24 mouse cellular contexts compared by ENCODE assay signal in the genomic region with DNA sequence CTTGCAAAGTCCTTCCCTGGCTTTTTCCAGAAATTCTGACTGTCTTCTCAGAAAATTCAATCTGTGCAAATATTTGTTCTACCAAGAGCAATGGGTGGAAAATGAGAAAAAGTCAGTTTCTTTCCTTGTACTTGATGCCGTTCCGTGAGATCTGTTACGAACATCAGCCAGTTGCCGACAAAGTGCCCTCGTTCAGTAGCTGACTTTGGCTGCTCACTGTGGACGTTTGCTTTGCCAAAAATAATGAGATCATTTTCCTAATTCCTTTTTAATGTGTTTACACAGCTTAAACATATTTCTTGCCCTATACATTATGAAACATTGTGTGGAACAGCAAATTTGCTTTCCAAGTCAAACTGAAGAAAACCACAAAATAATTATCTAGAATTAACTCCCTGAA. TPM values are rescaled to one million over a fixed set of nuclear protein-coding genes. Genes with fewer than 3 reads are reported as not detected.
DNase-seq lines count a peak whose midpoint lies in the region; ATAC-seq and TF ChIP-seq lines count a peak whose summit lies in the region.
"Had no signal": no experiment of that assay in that cellular context is flagged by ENCODE, and none has a peak within 500 bp of the region (broad histone marks: within the 10 kb centered on the region; RNA-seq: fewer than 3 reads in every experiment).

No protein-coding gene starts in this region.

- no peak for TF ChIP-seq CTCF in gastrocnemius, adult 2 months (IDR thresholded peaks at IDR 0.05)
- TF ChIP-seq CTCF in lung, adult 2 months (IDR thresholded peaks at IDR 0.05; ENCODE audit: insufficient read depth, low read length) = no peak

- H3K27me3 ChIP-seq in lung, embryonic 15.5 days = no peaks in the 10 kb centered on the region; the same call in 1 of the 2 replicates
- H3K27me3 ChIP-seq in midbrain, embryonic 11.5 days (ENCODE audit: control insufficient read depth, insufficient read depth, low read length) = no peaks in the 10 kb centered on the region
- no peaks in the 10 kb centered on the region for H3K27me3 ChIP-seq in midbrain, embryonic 16.5 days (ENCODE audit: control insufficient read depth, insufficient read depth, low read depth, low read length)
- H3K27me3 ChIP-seq: embryonic facial prominence, embryonic 12.5 days; heart, embryonic 15.5 days had no signal

- WGBS in lung, embryonic 15.5 days = 19% methylated on average over 6 of the region's 6 CpGs
- 38% methylated on average over 6 of the region's 6 CpGs for WGBS in lung, adult 2 months
- WGBS in midbrain, embryonic 11.5 days = 82% methylated on average over 6 of the region's 6 CpGs
- WGBS in midbrain, embryonic 16.5 days = 77% methylated on average over 6 of the region's 6 CpGs

- peaks cover 15% of the 10 kb centered on the region for H3K4me1 ChIP-seq in lung, embryonic 15.5 days
- H3K4me1 ChIP-seq in lung, adult 2 months (ENCODE audit: control insufficient read depth, insufficient read depth, low read length) = peaks cover 2% of the 10 kb centered on the region; the same call in 1 of the 2 replicates
- H3K4me1 ChIP-seq in midbrain, embryonic 11.5 days (ENCODE audit: control insufficient read depth, insufficient read depth, low read length) = no peaks in the 10 kb centered on the region
- no peaks in the 10 kb centered on the region for H3K4me1 ChIP-seq in midbrain, embryonic 16.5 days (ENCODE audit: control insufficient read depth, insufficient read depth, low read length)

- peak overlapping the region; percentile 40; the same call in 1 of the 2 replicates for H3K27ac ChIP-seq in gastrocnemius, adult 2 months
- H3K27ac ChIP-seq in lung, embryonic 15.5 days = peak overlapping the region; percentile 47
- no peak overlapping the region for H3K27ac ChIP-seq in midbrain, embryonic 11.5 days (ENCODE audit: low read depth, low read length)
- no peak overlapping the region for H3K27ac ChIP-seq in midbrain, embryonic 16.5 days (ENCODE audit: low read length)
- H3K27ac ChIP-seq: embryonic facial prominence, embryonic 12.5 days; forebrain, embryonic 10.5 days; heart, adult 2 months; hindbrain, embryonic 14.5 days had no signal

- H3K4me3 ChIP-seq in gastrocnemius, adult 2 months = no peak overlapping the region
- no peak overlapping the region for H3K4me3 ChIP-seq in lung, embryonic 15.5 days
- H3K4me3 ChIP-seq in lung, adult 2 months (replicated peaks; ENCODE audit: extremely low read depth, low read depth, low read length) = no peak overlapping the region
- no peak overlapping the region for H3K4me3 ChIP-seq in midbrain, embryonic 11.5 days (ENCODE audit: low read depth, low read length)
- H3K4me3 ChIP-seq in midbrain, embryonic 16.5 days (ENCODE audit: low read depth, low read length) = no peak overlapping the region
- H3K4me3 ChIP-seq: embryonic facial prominence, embryonic 12.5 days; forebrain, embryonic 10.5 days; heart, adult 2 months; heart, embryonic 15.5 days had no signal

- peak; percentile 67; the same call in 1 of the 2 replicates for ATAC-seq in lung, embryonic 15.5 days (ENCODE audit: borderline replicate concordance, extremely low read depth, low FRiP score, low TSS enrichment)
- no peak for ATAC-seq in midbrain, embryonic 11.5 days (ENCODE audit: low FRiP score)
- no peak for ATAC-seq in midbrain, embryonic 16.5 days
- ATAC-seq: forebrain, embryonic 14.5 days had no signal

- H3K9me3 ChIP-seq in lung, embryonic 15.5 days = no peaks in the 10 kb centered on the region
- no peaks in the 10 kb centered on the region for H3K9me3 ChIP-seq in midbrain, embryonic 11.5 days (ENCODE audit: control insufficient read depth, low read length)
- no peaks in the 10 kb centered on the region for H3K9me3 ChIP-seq in midbrain, embryonic 16.5 days (replicated peaks; ENCODE audit: control insufficient read depth, low read length, poor library complexity, severe bottlenecking)
- H3K9me3 ChIP-seq: embryonic facial prominence, embryonic 12.5 days; forebrain, embryonic 10.5 days; heart, embryonic 15.5 days had no signal

- H3K9ac ChIP-seq in lung, embryonic 15.5 days = no peak overlapping the region
- H3K9ac ChIP-seq in midbrain, embryonic 11.5 days (ENCODE audit: low read length) = no peak overlapping the region
- no peak overlapping the region for H3K9ac ChIP-seq in midbrain, embryonic 16.5 days (ENCODE audit: low read depth, low read length)
- H3K9ac ChIP-seq: embryonic facial prominence, embryonic 12.5 days; heart, embryonic 15.5 days; hindbrain, embryonic 14.5 days had no signal

- intact Hi-C loops in gastrocnemius, adult 2 months (cut with DNase I) = no loop called here

- H3K36me3 ChIP-seq in lung, embryonic 15.5 days = no peaks in the 10 kb centered on the region
- H3K36me3 ChIP-seq in midbrain, embryonic 11.5 days (ENCODE audit: control insufficient read depth, insufficient read depth, low read length) = no peaks in the 10 kb centered on the region
- no peaks in the 10 kb centered on the region for H3K36me3 ChIP-seq in midbrain, embryonic 16.5 days (ENCODE audit: control insufficient read depth, insufficient read depth, low read length)
- H3K36me3 ChIP-seq: embryonic facial prominence, embryonic 12.5 days; forebrain, embryonic 10.5 days; heart, embryonic 15.5 days had no signal

- no peak overlapping the region for H3K4me2 ChIP-seq in lung, embryonic 15.5 days
- no peak overlapping the region for H3K4me2 ChIP-seq in midbrain, embryonic 11.5 days
- no peak overlapping the region for H3K4me2 ChIP-seq in midbrain, embryonic 16.5 days (ENCODE audit: low read length)
- H3K4me2 ChIP-seq: embryonic facial prominence, embryonic 12.5 days; heart, embryonic 11.5 days; heart, embryonic 15.5 days; hindbrain, embryonic 14.5 days had no signal

- TF ChIP-seq POLR2A in lung, adult 2 months (IDR thresholded peaks at IDR 0.05; ENCODE audit: borderline replicate concordance, extremely low read depth, low read depth, low read length) = no peak

- no peak for DNase-seq in gastrocnemius, adult 2 months
- DNase-seq in gastrocnemius, postnatal 25 days = no peak
- DNase-seq in lung, adult 2 months = no peak
- DNase-seq in midbrain, embryonic 11.5 days (ENCODE audit: low spot score, missing footprints) = peak; percentile 59
- no peak for DNase-seq in layer of hippocampus, postnatal 10 days (ENCODE audit: low spot score in 2 of 2)
- DNase-seq: adrenal gland, postnatal 10 days; cerebellum, adult 11 months; cerebellum, adult 8-10 months; cerebellum, postnatal 14 days; embryo, embryonic 11 days; heart, adult 2 months; heart, postnatal 14 days had no signal

RNA-seq across cellular contexts. Expression of a gene that starts 30.6 kb away (rescaled TPM):
- 1 to 10 TPM; 1.4 to 3.5 TPM for total RNA-seq in gastrocnemius, adult 2 months (2021)
- 1 to 10 TPM; 3.9 to 4.3 TPM for total RNA-seq in gastrocnemius, postnatal 25 days (2021)
- polyA plus RNA-seq in lung, embryonic 15.5 days (2015; fragmentation: Nextera tagmentation; extraction: Ambion mirVana) = 2.5 and 3.1 TPM in 2 replicates
- 16.7 and 21.8 TPM in 2 replicates for polyA plus RNA-seq in lung, adult 2 months (2012; rRNA removed)
- 3.6 and 4.2 TPM in 2 replicates for polyA plus RNA-seq in midbrain, embryonic 11.5 days (2014; fragmentation: Nextera tagmentation; extraction: Ambion mirVana)
- 1.2 and 2.9 TPM in 2 replicates for polyA plus RNA-seq in midbrain, embryonic 16.5 days (2015; fragmentation: Nextera tagmentation; extraction: Ambion mirVana)
- 1 to 10 TPM; 1.8 to 2.1 TPM for total RNA-seq in layer of hippocampus, postnatal 10 days (2021)
- total RNA-seq: common myeloid progenitor, adult 5-6 weeks; hematopoietic stem cell, adult 5-6 weeks had no signal

RNA-seq across cellular contexts. Expression of a gene that starts 53.1 kb away (rescaled TPM):
- not detected for total RNA-seq in gastrocnemius, adult 2 months (2021)
- total RNA-seq in gastrocnemius, postnatal 25 days (2021) = under 1 TPM; 0.08 to 0.70 TPM
- polyA plus RNA-seq in lung, embryonic 15.5 days (2015; fragmentation: Nextera tagmentation; extraction: Ambion mirVana) = 0.20 and 0.49 TPM in 2 replicates
- polyA plus RNA-seq in lung, adult 2 months (2012; rRNA removed) = 0.05 and 0.22 TPM in 2 replicates
- 1.1 and 1.3 TPM in 2 replicates for polyA plus RNA-seq in midbrain, embryonic 11.5 days (2014; fragmentation: Nextera tagmentation; extraction: Ambion mirVana)
- 10.9 and 12.8 TPM in 2 replicates for polyA plus RNA-seq in midbrain, embryonic 16.5 days (2015; fragmentation: Nextera tagmentation; extraction: Ambion mirVana)
- 100 to 1,000 TPM; 168 to 170 TPM for total RNA-seq in layer of hippocampus, postnatal 10 days (2021)
- total RNA-seq: hematopoietic stem cell, adult 5-6 weeks; MEL had no signal
- polyA plus RNA-seq: C2C12 had no signal

Comparison
In these comparisons a context has a peak if more than half of its experiments do, and no peak if none do; other contexts are left out.
1. H3K27ac ChIP-seq: peak in gastrocnemius, adult 2 months (single experiment) and lung, embryonic 15.5 days (single experiment); none in midbrain, embryonic 11.5 days (single experiment) and midbrain, embryonic 16.5 days (single experiment).